Mouse (Mus musculus) kidney, postnatal 36 days (tissue): ENCODE measurements around the gene Acot13.
"Not testable (repeated sequence)": the region's sequence is repeated elsewhere in the genome, so short reads cannot be mapped to it uniquely, and the experiment has no call there.

Source experiments
- DNase-seq, 2 experiments: peaks; one replicate each; pipeline ENCODE4 v3.0.0; 2021 to 2022; ENCODE audit warnings: mixed read lengths in 2 of 2

The Acot13 gene

DNA sequence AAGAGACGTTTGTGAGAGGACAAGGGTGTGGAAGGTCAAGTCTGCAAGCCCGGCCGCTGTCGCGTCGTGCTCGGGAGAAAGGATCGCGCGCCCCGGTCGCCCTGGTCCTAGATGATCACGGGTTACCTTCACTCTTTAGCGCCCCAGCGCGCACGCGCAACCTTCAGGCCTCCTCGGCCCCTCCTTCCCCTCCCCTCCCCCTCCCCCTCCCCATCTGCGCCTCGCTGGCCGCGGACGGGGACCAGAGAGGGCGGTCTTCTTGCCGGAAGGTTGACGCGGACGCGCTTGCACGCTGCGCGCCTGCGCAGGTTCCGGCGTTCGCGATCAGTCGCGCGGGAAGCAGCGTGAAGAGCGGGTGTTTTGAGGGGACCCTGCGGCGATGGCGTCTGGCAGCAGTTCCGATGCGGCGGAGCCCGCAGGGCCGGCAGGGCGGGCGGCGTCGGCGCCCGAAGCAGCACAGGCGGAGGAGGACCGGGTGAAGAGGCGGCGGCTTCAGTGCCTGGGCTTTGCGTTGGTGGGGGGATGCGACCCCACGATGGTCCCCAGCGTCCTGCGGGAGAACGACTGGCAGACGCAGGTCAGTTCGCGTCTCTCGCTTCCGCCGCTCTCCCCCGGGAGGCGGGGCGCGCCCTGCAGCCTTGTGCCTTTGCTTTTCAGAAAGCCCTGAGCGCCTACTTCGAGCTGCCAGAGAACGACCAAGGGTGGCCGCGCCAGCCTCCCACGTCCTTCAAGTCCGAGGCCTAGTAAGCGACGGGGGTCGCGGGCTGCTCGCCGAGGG lies at the start of gene Acot13, which contains the start of gene Tdp2:
Gene Acot13, minus strand, starts transcription at position 188 of the 778 bp plus-strand sequence.
Gene Tdp2, plus strand, starts transcription at position 327 of the 778 bp plus-strand sequence.
- peak; percentile 97 to 98 for DNase-seq

DNA sequence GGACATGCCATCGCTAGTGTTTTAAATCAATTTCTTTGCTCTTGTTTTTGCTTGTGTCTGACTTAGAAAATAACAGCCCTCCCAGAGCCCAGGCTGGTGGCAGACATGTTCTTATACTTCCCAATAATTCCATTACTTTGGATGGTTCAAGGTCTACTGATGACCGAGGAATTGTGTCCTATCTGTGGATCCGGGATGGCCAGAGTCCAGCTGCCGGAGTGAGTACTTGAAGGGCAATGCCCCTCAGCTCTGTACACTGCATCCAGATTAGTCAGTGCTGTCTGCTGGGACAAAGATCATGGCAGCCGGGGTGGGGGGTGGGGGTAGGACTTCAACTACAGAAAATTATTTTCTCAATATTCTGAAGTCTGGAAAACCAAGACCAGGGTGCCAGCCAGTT lies 49.4 kb upstream of the Acot13 start:
- DNase-seq: peak; percentile 86 to 87

DNA sequence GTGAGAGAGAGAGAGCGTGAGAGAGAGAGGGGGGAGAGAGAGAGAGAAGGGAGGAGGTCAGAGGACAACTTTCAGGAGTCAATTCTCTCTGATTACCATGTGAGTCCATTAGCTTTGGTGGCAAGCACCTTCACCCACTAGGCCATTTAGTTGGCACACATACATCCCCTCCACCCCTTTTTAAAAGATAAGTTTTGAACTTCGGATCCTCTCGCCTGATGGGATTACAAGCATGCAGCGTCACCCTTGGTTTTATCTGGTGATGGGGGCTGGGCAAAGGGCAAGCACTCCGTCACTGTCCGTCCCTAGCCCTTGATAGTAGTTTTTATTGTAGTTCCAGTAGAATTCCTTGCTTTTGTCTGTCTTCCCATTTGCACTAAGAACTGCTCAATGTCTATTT lies 48.9 kb upstream of the Acot13 start:
- no peak for DNase-seq

DNA sequence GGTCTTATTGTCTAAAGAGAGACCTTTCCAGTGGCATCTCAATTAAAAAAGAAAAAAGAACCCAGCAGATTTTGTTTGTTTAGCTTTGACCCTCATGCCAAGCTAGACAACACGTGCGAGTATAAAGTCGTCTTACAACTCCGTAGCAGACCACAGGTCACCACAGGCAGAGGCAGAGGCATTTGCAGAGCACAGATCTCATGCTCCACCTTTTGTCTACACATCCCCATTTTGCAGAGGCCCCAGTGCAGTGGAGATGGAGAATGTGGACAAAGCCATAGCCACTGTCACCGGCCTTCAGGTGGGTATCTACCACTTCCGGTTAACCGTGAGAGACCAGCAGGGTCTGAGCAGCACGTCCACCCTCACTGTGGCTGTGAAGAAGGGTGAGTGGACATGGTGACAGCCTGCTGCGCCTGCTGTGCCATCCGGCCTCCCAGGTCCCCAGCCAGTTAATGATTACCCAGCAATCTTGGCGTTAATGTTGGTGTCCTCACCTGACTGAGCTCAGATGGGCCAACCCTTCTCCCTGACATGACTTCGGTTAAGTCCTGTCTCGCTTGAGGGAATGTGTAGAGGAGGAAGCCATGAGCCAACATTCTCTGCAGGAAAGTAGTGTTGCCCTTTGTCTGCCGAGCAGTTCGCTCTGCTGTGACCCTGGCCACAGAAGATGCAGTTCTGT lies 48.2 kb upstream of the Acot13 start:
- DNase-seq: peak; percentile 83 to 93

DNA sequence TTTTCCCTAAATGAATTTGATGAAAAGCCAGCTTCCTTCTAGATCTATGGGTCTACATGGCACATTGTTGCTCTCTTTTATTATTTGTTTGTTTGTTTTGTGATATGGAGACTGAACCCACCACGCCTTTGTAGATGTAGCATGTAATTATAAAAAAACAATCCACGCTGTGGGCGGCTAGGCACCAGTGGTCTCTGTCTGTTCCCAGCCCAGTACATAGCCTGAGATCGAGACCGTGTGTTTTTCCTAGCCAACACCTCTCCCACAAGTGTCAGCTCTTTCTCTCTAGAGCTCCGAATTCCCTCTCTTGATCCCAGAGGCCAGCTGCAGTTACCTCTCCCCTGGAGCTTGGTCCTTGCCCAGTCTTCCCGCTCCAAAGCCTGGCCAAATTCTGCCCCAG lies 36.9 kb upstream of the Acot13 start:
- DNase-seq: peak in 1 of 2 experiments; percentile 34

DNA sequence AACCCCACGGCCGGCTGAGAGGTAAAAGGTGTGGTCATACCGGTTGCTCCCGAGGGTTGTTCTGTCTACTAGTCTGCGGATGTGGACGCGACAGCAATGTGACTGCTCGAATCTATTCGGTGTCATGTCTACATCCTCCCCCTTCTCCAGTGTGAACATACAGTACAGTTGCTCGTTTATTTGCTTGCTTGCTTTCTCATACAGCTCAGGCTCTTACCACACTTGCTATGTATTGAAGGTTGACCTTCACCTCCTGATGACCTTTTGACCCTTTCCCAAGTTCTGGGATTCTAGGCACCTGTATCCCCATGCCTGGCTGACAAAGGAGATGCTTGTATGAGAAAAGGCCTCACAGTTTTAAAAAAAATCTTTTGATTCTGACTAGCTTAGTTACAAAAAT lies 36.4 kb upstream of the Acot13 start:
- no peak for DNase-seq

DNA sequence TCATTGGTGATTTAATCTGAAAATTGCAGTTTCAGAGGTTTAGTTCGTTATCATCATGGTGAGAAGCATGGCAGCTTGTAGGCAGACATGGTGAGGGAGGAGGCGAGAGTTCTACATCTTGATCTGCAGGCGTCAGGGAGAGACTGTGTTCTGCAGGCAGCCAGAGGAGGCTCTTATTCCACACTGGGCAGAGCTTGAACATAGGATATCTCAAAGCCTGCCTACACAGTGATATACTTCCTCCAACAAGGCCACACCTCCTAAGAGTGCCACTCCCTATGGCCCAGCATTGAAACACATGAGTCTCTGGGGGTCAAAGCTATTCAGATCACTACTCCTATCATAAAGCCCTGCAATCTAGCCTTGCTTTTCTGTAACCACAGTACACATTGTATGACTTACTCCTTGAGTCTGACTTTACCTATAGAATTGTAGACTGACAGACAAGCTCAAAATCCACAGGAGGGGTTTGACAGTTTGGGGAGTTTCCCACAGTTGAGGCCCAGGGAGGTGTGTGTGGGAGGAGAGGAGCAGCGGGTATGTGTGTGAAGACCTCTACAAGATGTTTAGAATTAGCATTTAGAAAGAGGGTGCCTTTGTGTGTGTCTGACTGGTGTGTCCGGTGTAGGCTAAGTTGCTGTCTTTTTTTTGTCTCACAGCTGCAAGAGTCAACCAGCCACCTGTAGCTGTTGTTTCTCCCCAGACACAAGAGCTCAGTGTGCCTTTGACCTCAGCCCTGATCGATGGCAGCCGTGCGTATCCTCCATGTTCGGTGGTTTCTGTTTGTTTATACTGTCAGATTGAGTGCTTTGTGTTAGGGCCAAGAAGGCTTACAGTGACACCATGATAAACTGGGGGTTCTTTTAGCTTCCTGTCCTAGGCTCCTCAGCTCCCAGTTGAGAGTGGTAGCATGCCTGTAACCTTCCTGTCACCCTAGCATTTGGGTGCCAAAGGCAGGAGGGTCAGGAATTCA lies 35.4 kb upstream of the Acot13 start:
- peak in 1 of 2 experiments; percentile 24 for DNase-seq

DNA sequence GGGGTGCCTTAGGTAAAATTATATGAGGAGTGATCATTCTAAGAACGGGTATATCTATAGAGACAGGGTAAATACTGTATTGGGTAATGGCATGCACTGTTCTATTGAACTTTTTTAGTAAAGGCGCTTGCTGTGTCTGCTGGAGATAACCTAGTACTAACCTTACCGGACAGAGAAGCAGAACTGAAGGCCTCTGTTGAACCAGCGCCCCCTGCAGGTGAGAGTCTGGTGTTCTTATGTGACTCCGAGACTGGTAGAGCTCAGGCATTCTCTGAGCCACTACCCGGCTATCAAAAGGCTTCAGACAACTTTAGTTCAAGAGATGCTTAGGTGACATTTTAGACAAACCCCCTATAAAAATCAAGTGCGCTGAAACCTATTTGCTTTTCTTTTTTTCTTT lies 31.2 kb upstream of the Acot13 start:
- DNase-seq: peak; percentile 66 to 87

DNA sequence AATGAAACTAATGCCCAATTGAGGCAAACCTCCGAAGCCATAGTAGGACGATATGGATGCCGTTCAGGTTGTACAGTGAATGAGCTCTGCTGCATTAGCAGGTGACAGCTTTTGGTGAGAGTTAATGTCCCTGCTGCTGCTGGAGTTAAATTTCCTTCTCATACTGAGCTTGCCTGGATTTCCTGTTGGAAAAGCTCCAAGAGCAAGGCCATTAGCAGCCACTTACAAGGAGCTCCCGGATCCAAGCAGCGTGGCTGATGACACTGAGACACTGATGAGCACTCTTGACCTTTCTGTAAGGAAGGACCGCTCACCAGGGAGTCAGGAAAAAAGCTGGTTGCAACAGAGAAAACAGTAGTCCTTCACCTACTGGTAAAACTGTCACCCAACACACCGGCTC lies 30.7 kb upstream of the Acot13 start:
- DNase-seq: peak; percentile 23 to 39

DNA sequence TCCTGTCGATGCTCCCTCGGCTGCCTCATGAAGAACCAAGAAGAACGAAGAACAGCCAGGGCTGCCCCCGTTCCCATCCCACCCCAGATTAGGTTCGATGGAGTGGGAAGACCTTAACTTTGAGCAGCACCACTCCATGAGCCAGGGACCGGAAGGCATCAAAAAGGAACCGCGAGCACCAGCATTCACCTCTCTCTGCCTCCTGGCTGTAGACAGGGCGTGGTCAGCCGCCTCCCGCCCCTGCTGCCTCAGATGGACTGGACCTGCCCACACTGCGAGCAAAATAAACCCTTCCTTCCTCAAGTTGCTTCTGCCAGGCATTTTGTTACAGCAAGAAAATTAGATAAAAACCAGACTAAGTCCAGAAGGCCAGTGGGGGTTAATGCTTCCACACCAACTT lies 29.7 kb upstream of the Acot13 start:
- no peak for DNase-seq

DNA sequence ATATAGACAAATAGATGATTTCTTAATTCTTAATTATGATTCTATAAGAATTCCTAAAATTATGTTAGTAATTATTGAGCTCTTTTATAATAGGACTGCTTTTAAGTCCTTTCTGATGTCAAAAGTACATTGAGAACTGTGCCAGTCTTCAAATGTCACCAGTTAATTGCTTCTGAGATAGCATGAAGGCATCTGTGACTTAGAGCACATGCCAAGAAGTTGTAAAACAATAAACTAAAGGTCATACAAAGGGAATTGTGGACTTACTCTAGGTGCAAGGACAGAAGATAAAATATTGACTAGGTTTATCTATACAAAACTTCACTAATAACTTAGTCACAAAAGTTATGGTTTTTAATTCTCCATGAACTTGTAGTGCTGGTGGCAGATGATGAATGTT lies 27.8 kb upstream of the Acot13 start:
- no peak for DNase-seq

DNA sequence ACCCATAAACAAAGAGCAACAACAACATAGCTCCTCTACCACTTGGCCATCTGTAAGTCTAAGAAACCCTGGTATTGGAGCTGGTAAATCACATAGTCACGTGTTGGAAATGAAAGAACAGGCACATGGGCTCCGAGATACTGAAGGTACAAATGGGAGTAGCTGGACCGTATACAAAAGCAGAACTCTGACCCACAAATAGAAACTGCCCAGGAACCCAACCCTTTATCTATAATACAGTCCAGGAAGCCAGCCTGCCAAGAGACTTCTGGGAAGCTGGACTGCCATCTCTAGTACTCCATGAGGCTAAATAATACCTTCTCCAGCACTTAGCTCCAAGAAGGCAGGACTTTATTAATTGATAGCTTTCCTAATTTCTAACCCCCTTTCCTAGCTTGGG lies 21.2 kb upstream of the Acot13 start:
- DNase-seq: no peak

DNA sequence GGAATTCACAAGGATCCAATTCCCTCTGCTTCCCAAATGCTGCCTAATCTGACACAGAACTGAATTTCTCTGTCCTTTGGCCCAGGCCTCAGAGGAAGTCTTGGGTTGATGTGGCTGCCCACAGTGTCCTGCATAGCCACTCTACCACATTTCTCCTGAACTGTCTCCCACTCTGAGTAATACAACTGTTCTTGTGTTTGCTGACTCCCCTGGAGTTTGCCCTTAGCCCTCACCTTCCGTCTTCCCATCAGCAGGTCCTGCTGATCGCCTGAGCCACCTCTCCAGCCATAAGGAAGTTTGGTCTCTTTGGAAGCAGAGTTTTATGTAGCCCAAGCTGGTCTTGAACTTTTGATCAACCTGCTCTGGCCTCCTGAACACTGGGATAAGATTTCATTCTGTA lies 20.6 kb upstream of the Acot13 start:
- no peak for DNase-seq

DNA sequence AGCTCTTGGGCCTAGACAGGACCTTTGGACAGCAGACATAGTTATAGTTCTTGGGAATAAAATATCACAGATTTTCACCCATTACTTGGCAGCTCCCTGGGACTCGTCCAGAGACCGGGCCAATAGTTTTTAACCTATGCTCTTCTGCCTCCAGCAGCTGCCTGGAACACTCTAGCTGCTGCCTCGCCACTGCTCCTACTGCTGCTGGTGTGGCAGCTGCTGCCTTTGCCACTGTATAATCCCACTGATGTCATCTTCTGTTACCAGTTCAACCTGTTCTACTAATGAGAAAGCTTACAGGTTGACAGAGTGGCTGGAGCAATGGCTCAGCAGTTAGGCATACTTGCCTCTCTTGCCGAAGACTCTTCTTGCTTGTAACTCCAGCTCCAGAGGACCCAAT lies 18.0 kb upstream of the Acot13 start:
- DNase-seq: peak in 1 of 2 experiments; percentile 47

DNA sequence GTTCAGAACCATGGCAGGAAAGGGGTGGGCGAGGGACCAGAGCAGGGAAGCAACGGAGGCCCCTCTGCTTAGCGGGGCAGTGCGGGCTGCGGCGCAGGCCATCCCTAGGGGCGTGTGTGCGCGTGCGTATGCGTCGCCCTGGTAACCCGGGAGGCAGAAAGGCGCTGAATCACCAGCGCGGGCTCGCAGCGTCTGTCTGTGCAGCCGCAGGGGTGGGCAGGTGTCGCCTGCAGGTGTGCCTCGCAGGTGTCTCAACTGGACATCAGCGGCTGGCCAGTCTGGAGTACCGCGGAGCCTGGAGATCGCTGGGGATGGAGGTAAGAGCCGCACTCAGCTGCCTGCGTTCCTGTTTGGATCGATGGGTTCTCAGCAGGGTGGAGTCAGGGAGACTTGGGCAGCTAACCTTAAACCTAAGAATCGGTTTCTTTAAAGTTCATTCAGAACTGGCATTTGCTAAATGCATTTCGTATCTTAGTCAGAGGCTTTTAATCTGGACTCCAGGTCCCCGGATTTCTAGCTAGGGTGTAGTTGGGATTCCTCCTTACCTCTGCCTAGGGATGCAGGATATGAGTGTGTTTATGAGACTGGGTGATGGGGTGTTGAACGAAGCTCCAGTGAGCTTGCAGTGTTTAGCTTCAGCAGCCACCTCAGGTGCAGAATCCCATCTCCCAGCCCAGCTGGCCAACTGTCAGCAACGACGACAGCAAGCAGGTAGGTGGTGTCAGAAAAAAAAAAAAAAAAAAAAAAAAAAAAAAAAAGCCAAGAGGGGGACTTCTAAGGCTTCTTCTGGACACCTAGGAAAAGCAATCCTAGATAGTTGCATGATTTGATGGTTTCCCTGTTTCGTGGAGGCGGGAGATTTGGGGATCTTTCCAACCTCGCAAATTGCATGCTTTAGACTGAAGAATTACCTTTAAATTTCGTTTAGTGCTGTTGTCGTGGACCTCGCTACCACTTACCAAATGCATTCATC lies 13.9 kb upstream of the Acot13 start, which contains the start of gene D130043K22Rik:
Gene D130043K22Rik, plus strand, starts transcription at position 153 of the 973 bp plus-strand sequence.
- peak in 1 of 2 experiments; percentile 69 for DNase-seq

DNA sequence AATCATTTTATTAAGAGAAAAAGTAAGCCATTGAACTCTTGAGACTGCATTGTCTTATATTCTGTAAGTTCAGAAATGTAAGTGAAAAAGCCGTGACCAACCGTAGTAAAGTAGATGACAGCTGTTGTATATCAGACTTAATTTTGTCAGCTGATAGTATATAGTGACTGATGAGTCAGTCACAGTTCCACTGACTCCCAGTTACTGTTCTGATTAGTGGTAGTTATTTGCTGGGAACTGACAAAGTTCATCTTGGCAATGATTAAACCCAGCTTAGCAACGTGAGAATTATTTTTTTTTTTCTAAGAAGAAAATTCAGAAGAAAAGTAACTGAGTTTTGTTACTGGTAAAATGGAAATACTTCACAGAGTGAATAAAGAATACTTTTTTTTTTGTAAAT lies 10.4 kb upstream of the Acot13 start:
- DNase-seq: peak in 1 of 2 experiments; percentile 23

DNA sequence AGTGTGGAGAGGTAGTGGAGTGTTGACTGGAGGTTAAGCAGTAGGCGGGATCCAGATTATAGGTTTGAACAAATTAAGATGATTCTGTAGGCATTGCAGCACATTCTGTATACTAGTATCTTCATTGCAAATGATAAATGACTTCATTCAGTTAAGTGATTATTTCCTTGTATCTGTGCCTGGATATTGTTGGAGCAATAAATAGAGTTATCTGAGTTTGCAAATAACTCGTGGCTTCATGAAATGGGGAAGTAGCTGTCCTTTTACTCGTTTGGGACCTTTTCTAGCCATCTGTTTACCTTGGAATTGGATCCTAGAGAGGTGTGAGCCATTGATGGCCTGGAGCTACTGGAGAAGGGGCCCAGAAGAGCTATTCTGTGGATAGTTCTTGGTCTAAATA lies 8.5 kb upstream of the Acot13 start:
- no peak for DNase-seq

DNA sequence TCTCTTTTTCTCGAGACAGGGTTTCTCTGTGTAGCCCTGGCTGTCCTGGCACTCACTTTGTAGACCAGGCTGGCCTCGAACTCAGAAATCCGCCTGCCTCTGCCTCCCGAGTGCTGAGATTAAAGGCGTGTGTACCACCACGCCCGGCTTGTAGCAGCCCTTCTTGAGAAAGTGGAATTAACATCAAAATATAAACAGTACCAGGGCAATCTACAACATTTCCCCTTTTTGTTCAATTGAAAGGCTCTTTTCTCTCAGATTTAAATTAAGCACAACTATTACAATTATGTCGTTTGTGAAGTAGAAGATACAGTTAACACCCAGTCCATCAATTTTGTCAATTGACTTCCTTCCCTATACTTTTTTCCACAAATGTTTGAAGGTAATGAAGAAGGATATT lies 6.4 kb upstream of the Acot13 start:
- DNase-seq: not testable (repeated sequence)

DNA sequence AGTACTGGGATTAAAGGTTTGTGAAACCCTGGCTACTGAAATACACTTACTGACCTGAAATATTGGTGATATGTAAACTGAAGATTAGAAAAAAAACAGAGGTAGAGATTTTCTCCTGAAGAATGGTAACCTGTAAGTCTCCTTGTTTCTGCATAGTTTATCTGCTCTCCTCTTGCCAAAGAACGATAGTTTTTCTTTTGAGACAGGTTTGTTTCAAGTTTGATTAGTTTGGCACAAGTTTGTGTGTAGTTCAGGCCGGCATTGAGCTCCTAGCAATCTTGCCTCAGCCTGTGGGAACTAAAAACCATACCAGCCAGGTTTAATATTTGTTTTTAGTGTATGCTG lies 1.4 kb upstream of the Acot13 start:
- no peak for DNase-seq

DNA sequence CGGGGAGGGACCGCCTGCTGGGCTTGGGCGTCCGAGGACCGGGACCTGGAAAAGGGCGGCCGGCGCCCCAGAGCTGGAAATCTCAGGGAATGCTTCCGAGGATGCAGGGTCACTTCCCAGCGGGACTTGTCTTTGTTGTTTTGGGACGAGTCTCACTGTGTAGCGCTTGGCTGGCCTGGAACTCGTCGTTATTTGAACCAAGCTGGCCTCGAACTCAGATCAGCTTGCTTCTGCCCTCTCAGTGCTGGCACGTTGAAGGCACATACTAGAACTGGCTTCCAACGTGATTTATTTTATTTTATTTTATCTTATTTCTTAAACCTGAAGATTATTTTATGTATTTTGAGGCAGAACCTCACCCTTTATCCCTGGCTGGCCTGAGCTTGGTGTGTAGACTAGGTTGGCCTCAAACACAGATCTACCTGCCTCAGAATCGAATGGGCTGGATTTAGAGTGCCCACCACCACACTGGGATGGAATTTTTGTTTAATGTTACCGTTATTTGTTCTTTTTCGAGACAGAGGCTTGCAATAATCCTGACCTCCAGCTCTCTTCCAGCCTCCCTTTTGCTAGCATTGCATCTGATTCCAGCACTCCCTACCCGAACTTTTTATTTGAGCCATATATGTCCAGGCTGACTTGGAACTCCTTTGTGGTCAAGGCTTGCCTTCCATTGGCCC lies 931 bp upstream of the Acot13 start:
- DNase-seq: peak in 1 of 2 experiments; percentile 8

DNA sequence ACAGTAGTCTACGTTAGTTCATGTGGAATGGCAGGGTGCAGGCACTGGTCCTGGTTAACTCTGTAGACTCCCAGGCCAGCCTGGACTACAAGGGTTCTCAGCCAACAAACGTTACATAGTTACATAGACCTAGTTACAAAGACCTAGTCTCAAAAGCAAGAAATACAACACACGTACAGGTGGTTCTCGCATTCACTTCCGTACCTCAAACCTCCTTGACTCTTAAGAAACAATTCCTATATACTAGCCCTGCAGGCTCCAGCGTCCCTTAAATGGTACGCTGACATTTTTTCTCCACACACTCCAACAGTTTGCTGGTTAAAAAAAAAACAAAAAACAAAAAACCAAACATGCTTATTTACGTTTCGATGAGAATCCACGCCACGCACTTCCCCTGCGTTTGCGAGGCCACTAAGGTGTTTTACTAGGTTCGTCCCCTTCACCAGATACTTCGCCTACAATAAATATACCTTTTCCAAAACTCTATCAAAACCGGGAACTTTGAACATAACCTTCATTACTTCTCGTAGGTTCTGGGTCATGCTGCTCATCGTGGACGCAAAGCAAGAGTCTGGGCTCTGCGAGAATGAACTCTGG lies 486 bp downstream of the Acot13 start:
- DNase-seq: peak; percentile 23 to 29
